Mouse (Mus musculus) limb, embryonic 12.5 days (tissue): ENCODE data around the gene Zbtb4. TPM values are rescaled to one million over a fixed set of nuclear protein-coding genes. Genes with fewer than 3 reads are reported as not detected.

Experiments used
- ATAC-seq: fragments of 200-750 bp; cut with Nextera tagmentation; 2 replicates; pipeline ENCODE4 v1.8.0; 2017; ENCODE audit warnings: low read depth, moderate TSS enrichment; ENCODE audit not compliant: insufficient number of reproducible peaks, insufficient read depth, low FRiP score, low TSS enrichment
- H3K27ac ChIP-seq: fragments of 300-500 bp; sonication (generic); 2 replicates; pipeline ENCODE4 v1.5.1; 2016; ENCODE audit warnings: mild to moderate bottlenecking, moderate library complexity
- H3K27me3 ChIP-seq: fragments of 300-500 bp; sonication (generic); 2 replicates; pipeline ENCODE4 v1.6.1; 2016; ENCODE audit warnings: mild to moderate bottlenecking, moderate library complexity
- H3K36me3 ChIP-seq: fragments of 300-500 bp; sonication (generic); 2 replicates; pipeline ENCODE4 v1.6.1; 2016; ENCODE audit warnings: mild to moderate bottlenecking, moderate library complexity
- H3K4me1 ChIP-seq: fragments of 300-500 bp; sonication (generic); replicated peaks from 2 replicates; pipeline ENCODE4 v1.6.1; 2016
- H3K4me2 ChIP-seq: fragments of 300-500 bp; sonication (generic); 2 replicates; pipeline ENCODE4 v1.6.1; 2016; ENCODE audit warnings: mild to moderate bottlenecking, moderate library complexity
- H3K4me3 ChIP-seq: fragments of 300-500 bp; sonication (generic); replicated peaks from 2 replicates; pipeline ENCODE4 v1.5.1; 2016; ENCODE audit warnings: mild to moderate bottlenecking
- H3K9ac ChIP-seq: fragments of 300-500 bp; sonication (generic); replicated peaks from 2 replicates; pipeline ENCODE4 v1.6.1; 2016; ENCODE audit warnings: mild to moderate bottlenecking, moderate library complexity
- H3K9me3 ChIP-seq: fragments of 300-500 bp; sonication (generic); 2 replicates; pipeline ENCODE4 v1.6.1; 2016; ENCODE audit warnings: mild to moderate bottlenecking, moderate library complexity
- WGBS: fragments of 180-500 bp; shearing (Covaris S2); methylation state at CpG from one replicate; pipeline ENCODE4 v1.1.7; 2016; 5-methylcytosine and 5-hydroxymethylcytosine counted together
- polyA plus RNA-seq: library from polyadenylated mRNA; unstranded; fragments of >200 nt; fragmentation: Nextera tagmentation; extraction: Ambion mirVana; gene quantifications from 2 replicates; pipeline ENCODE4 v1.2.1, GENCODE M21; 2016

Zbtb4 gene
- polyA plus RNA-seq, 1 experiment from 2014 or later: 2.4 TPM

GRCm38 (mm10) chr11:69784793-69785272 is 19.1 kb downstream of the Zbtb4 start:
- Histone ChIP-seq H3K4me3 (no peak overlapping the region), H3K4me2 (peak overlapping the region; percentile 35), H3K4me1 (no peaks in the 10 kb centered on the region), H3K27ac (no peak overlapping the region), H3K9ac (no peak overlapping the region), H3K27me3 (peaks cover 15% of the 10 kb centered on the region), H3K36me3 (no peaks in the 10 kb centered on the region), H3K9me3 (no peaks in the 10 kb centered on the region)
- WGBS: 38% methylated on average over 15 of the region's 15 CpGs
- ATAC-seq: no peak

GRCm38 (mm10) chr11:69787306-69787705 is 21.6 kb downstream of the Zbtb4 start:
- H3K4me3 ChIP-seq: no peak overlapping the region
- WGBS: 91% methylated on average over 5 of the region's 5 CpGs
- no peaks in the 10 kb centered on the region for H3K4me1 ChIP-seq
- ATAC-seq: no peak
- H3K4me2 ChIP-seq: no peak overlapping the region
- H3K9me3 ChIP-seq: no peaks in the 10 kb centered on the region
- H3K36me3 ChIP-seq: no peaks in the 10 kb centered on the region
- H3K27ac ChIP-seq: no peak overlapping the region
- peaks cover 2% of the 10 kb centered on the region; the same call in 1 of the 2 replicates for H3K27me3 ChIP-seq
- H3K9ac ChIP-seq: no peak overlapping the region

GRCm38 (mm10) chr11:69789431-69789830 is 23.7 kb downstream of the Zbtb4 start:
- WGBS: 64% methylated on average over 5 of the region's 5 CpGs
- no peak overlapping the region for H3K4me2 ChIP-seq
- no peak for ATAC-seq
- no peak overlapping the region for H3K9ac ChIP-seq
- no peak overlapping the region for H3K4me3 ChIP-seq
- no peaks in the 10 kb centered on the region for H3K9me3 ChIP-seq
- H3K4me1 ChIP-seq: no peaks in the 10 kb centered on the region
- no peak overlapping the region for H3K27ac ChIP-seq
- no peaks in the 10 kb centered on the region for H3K36me3 ChIP-seq
- H3K27me3 ChIP-seq: peaks cover 17% of the 10 kb centered on the region

- ATAC-seq: no peak
- H3K27me3 ChIP-seq: peaks cover 29% of the 10 kb centered on the region
- 69% methylated on average over 5 of the region's 5 CpGs for WGBS
These were observed 25.7 kb downstream of the Zbtb4 start for GRCm38 (mm10) chr11:69791420-69791819.

GRCm38 (mm10) chr11:69793429-69793828 is 27.7 kb downstream of the Zbtb4 start:
- WGBS: 63% methylated on average over 5 of the region's 5 CpGs
- Histone ChIP-seq H3K4me1 (peaks cover 7% of the 10 kb centered on the region), H3K4me2 (no peak overlapping the region), H3K9ac (no peak overlapping the region), H3K4me3 (no peak overlapping the region), H3K36me3 (no peaks in the 10 kb centered on the region), H3K27ac (no peak overlapping the region), H3K9me3 (no peaks in the 10 kb centered on the region), H3K27me3 (peaks cover 48% of the 10 kb centered on the region)
- no peak for ATAC-seq

More at GRCm38 (mm10) chr11:69791420-69791819, 25.7 kb downstream of the Zbtb4 start:
- no peaks in the 10 kb centered on the region for H3K9me3 ChIP-seq
- no peak overlapping the region for H3K4me2 ChIP-seq
- H3K36me3 ChIP-seq: no peaks in the 10 kb centered on the region
- peaks cover 7% of the 10 kb centered on the region for H3K4me1 ChIP-seq
- no peak overlapping the region for H3K27ac ChIP-seq
- H3K4me3 ChIP-seq: no peak overlapping the region
- H3K9ac ChIP-seq: no peak overlapping the region

- H3K4me3 ChIP-seq: peak within 1 kb of the TSS; percentile 49
- H3K36me3 ChIP-seq: no peaks in the 10 kb centered on the region
- H3K9ac ChIP-seq: peak within 1 kb of the TSS; percentile 37
- H3K27me3 ChIP-seq: peaks cover 68% of the 10 kb centered on the region
- H3K27ac ChIP-seq: peak within 1 kb of the TSS; percentile 70; the same call in 1 of the 2 replicates
- WGBS: 2% methylated on average over 52 of the region's 52 CpGs
- peak; percentile 93 for ATAC-seq
- H3K4me1 ChIP-seq: peaks cover 19% of the 10 kb centered on the region
- no peaks in the 10 kb centered on the region for H3K9me3 ChIP-seq
- H3K4me2 ChIP-seq: peak within 1 kb of the TSS; percentile 80
These were observed 29.7 kb downstream of the Zbtb4 start, which contains the start of gene Chrnb1 for GRCm38 (mm10) chr11:69795168-69795982. Gene Chrnb1, minus strand, starts transcription at chr11:69795943.

- H3K27ac ChIP-seq: no peak overlapping the region
- no peak for ATAC-seq
- 3% methylated on average over 13 of the region's 13 CpGs for WGBS
- peak overlapping the region; percentile 49 for H3K4me3 ChIP-seq
- peaks cover 74% of the 10 kb centered on the region for H3K27me3 ChIP-seq
- H3K36me3 ChIP-seq: no peaks in the 10 kb centered on the region
- peak overlapping the region; percentile 37; the same call in 1 of the 2 replicates for H3K9ac ChIP-seq
- peaks cover 23% of the 10 kb centered on the region for H3K4me1 ChIP-seq
- H3K4me2 ChIP-seq: peak overlapping the region; percentile 80
- no peaks in the 10 kb centered on the region for H3K9me3 ChIP-seq
These were observed 30.3 kb downstream of the Zbtb4 start for GRCm38 (mm10) chr11:69795983-69796435.

- no peak overlapping the region for H3K27ac ChIP-seq
- H3K9me3 ChIP-seq: no peaks in the 10 kb centered on the region
- no peaks in the 10 kb centered on the region for H3K36me3 ChIP-seq
- H3K4me1 ChIP-seq: peaks cover 42% of the 10 kb centered on the region
- H3K4me2 ChIP-seq: no peak overlapping the region
- H3K9ac ChIP-seq: no peak overlapping the region
- H3K27me3 ChIP-seq: peaks cover 90% of the 10 kb centered on the region
- WGBS: 75% methylated on average over 7 of the region's 7 CpGs
- ATAC-seq: no peak
- no peak overlapping the region for H3K4me3 ChIP-seq
These were observed 32.2 kb downstream of the Zbtb4 start for GRCm38 (mm10) chr11:69797924-69798323.

GRCm38 (mm10) chr11:69799394-69800137 is 33.9 kb downstream of the Zbtb4 start:
- Histone ChIP-seq H3K4me3 (peak overlapping the region; percentile 57), H3K9me3 (no peaks in the 10 kb centered on the region), H3K36me3 (no peaks in the 10 kb centered on the region), H3K27ac (0 out of 2 replicates have a peak overlapping the region, but pooled peaks have one; percentile 47), H3K9ac (peak overlapping the region; percentile 68; the same call in 1 of the 2 replicates), H3K4me1 (peaks cover 59% of the 10 kb centered on the region), H3K4me2 (peak overlapping the region; percentile 92), H3K27me3 (peaks cover 94% of the 10 kb centered on the region)
- no peak for ATAC-seq
- 24% methylated on average over 12 of the region's 12 CpGs for WGBS

GRCm38 (mm10) chr11:69800138-69800391 is 34.4 kb downstream of the Zbtb4 start:
- Histone ChIP-seq H3K9ac (peak overlapping the region; percentile 68; the same call in 1 of the 2 replicates), H3K36me3 (no peaks in the 10 kb centered on the region), H3K4me3 (peak overlapping the region; percentile 57), H3K27me3 (peaks cover 96% of the 10 kb centered on the region), H3K4me2 (peak overlapping the region; percentile 92), H3K4me1 (peaks cover 64% of the 10 kb centered on the region), H3K9me3 (no peaks in the 10 kb centered on the region), H3K27ac (0 out of 2 replicates have a peak overlapping the region, but pooled peaks have one; percentile 47)
- 2% methylated on average over 11 of the region's 11 CpGs for WGBS
- peak; percentile 3; the same call in 1 of the 2 replicates for ATAC-seq
